Mouse (Mus musculus) olfactory bulb, adult 2 months (tissue): ENCODE measurements around the gene Pomgnt1.

Experiments
- CTCF ChIP-seq: fragments of 200-500 bp; IDR thresholded peaks from 2 replicates; pipeline ENCODE4 v1.5.1; 2012; ENCODE audit warnings: low read depth, mild to moderate bottlenecking, low read length, moderate library complexity; ENCODE audit not compliant: insufficient read depth
- POLR2A ChIP-seq: fragments of 200-500 bp; IDR thresholded peaks from 2 replicates; pipeline ENCODE4 v1.6.1; 2012; ENCODE audit warnings: mild to moderate bottlenecking, low read depth, low read length, moderate library complexity; ENCODE audit not compliant: insufficient read depth

GRCm38 (mm10) chr4:116198422-116198821 is 74.8 kb downstream of the Pomgnt1 start:
- no peak for TF ChIP-seq CTCF
- no peak for TF ChIP-seq POLR2A
